Mouse (Mus musculus): ENCODE data around the gene Gm5286. TPM values are rescaled to one million over a fixed set of nuclear protein-coding genes. Genes with fewer than 3 reads are reported as not detected.
"Not testable (repeated sequence)": the region's sequence is repeated elsewhere in the genome, so short reads cannot be mapped to it uniquely, and the experiment has no call there.

Gene Gm5286
- polyA plus RNA-seq (2012; rRNA removed), result not detected in 2 replicates

DNA sequence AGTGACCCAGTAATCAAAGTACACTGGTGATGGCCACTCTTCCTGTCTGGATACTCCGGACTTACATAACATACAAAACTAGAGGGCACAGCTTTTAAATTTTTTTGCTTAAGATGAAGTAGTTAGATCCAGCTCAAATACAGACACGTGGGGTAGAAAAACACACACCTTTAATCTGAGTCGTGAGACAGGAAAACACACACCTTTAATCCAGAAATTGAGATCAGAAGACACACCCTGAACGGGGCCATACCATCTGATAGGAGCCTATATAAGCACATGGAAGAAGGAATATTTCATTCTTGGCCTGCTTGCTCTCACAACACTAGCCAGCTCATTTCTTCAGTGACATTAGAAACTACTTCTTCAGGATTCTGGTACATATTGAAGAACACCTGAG, at the start of gene Gm5286:
Gene Gm5286 (plus strand): TSS at position 301 of the 400 bp plus-strand sequence.
- DNase-seq (ENCODE audit: low read depth, low spot score), result not testable (repeated sequence)
- 78% methylated on average over 3 of the region's 4 CpGs for WGBS

DNA sequence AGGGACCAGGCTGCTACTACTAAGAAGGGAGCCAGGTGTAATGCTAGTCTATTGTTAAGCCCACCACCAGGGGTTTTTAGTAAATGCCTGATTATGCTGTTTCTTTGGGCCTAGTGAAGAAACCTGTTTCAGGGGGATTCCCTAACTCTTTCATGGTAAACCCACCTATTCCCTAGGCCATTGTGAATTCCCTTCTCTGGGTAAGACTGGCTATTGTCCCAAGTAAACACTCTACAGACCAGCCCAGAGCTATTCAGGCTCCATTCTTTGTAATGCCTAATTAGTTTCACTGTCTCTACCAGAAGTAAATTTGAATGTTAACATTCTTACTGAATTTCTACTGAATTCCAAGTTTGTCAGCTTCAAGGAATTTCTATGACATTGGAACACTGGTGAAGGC, 29.2 kb upstream of the Gm5286 start:
- DNase-seq (ENCODE audit: low read depth, low spot score), result not testable (repeated sequence)

DNA sequence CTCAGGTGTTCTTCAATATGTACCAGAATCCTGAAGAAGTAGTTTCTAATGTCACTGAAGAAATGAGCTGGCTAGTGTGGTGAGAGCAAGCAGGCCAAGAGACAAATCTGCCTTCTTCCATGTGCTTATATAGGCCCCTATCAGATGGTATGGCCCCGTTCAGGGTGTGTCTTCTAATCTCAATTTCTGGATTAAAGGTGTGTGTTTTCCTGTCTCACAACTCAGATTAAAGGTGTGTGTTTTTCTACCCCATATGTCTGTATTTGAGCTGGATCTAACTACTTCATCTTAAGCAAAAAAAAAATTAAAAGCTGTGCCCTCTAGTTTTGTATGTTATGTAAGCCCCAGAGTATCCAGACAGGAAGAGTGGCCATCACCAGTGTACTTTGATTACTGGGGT, 18.4 kb upstream of the Gm5286 start, which contains the start of gene Gm10696:
Gene Gm10696 (minus strand): TSS at position 101 of the 400 bp plus-strand sequence.
- 88% methylated on average over 1 of the region's 1 CpGs for WGBS
- not testable (repeated sequence) for DNase-seq (ENCODE audit: low read depth, low spot score)

Other genes starting within 250 kb of the Gm5286 start
- gene Tdpoz5, start 235.4 kb upstream of the Gm5286 start, polyA plus RNA-seq (2012; rRNA removed), result not detected in 2 replicates
- gene Gm9125, start 141.8 kb upstream of the Gm5286 start, polyA plus RNA-seq (2012; rRNA removed), result 0.12 TPM in 1 of 2 replicates, not detected in the other
- not detected in 2 replicates for gene Gm10697, start 124.1 kb upstream of the Gm5286 start, polyA plus RNA-seq (2012; rRNA removed)
- not detected in 2 replicates for gene Gm10696, start 18.5 kb upstream of the Gm5286 start, polyA plus RNA-seq (2012; rRNA removed)
- not detected in 2 replicates for gene Gm4778, start 67.3 kb downstream of the Gm5286 start, polyA plus RNA-seq (2012; rRNA removed)
- 2.3 and 3.4 TPM in 2 replicates for gene Them4, start 113.4 kb downstream of the Gm5286 start, polyA plus RNA-seq (2012; rRNA removed)
- gene Them5, start 145.4 kb downstream of the Gm5286 start, polyA plus RNA-seq (2012; rRNA removed), result not detected in 2 replicates
- gene C2cd4d, start 165.7 kb downstream of the Gm5286 start, polyA plus RNA-seq (2012; rRNA removed), result 0.25 and 0.31 TPM in 2 replicates
- 22.8 and 33.7 TPM in 2 replicates for gene Rorc, start 176.1 kb downstream of the Gm5286 start, polyA plus RNA-seq (2012; rRNA removed)
- gene Lingo4, start 201.8 kb downstream of the Gm5286 start, polyA plus RNA-seq (2012; rRNA removed), result 0.41 and 0.43 TPM in 2 replicates
- 0.12 and 0.23 TPM in 2 replicates for gene Tdrkh, start 216.6 kb downstream of the Gm5286 start, polyA plus RNA-seq (2012; rRNA removed)
- 33.9 and 37.9 TPM in 2 replicates for gene Mrpl9, start 246.6 kb downstream of the Gm5286 start, polyA plus RNA-seq (2012; rRNA removed)
- gene Oaz3, start 247.2 kb downstream of the Gm5286 start, polyA plus RNA-seq (2012; rRNA removed), result 0.31 TPM in 1 of 2 replicates, not detected in the other

Measured in large intestine, adult 2 months (tissue).